Mouse (Mus musculus) midbrain, postnatal 0 days (tissue): ENCODE results near the gene Kat7. TPM values are rescaled to one million over a fixed set of nuclear protein-coding genes. Genes with fewer than 3 reads are reported as not detected.
A peak's percentile ranks its signal among the peaks of the same experiment; 100 is the strongest.

Experiments used
- ATAC-seq: fragments of 200-750 bp; cut with Nextera tagmentation; 2 replicates; pipeline ENCODE4 v1.8.0; 2017; ENCODE audit warnings: moderate number of reproducible peaks, mild to moderate bottlenecking, moderate TSS enrichment, moderate library complexity; ENCODE audit not compliant: low FRiP score
- DNase-seq: peaks from one replicate; pipeline ENCODE4 v3.0.0-alpha.2; 2015; ENCODE audit warnings: low spot score
- H3K27ac ChIP-seq: fragments of 300-500 bp; sonication (generic); 2 replicates; pipeline ENCODE4 v1.5.1; 2014; ENCODE audit warnings: low read depth, mild to moderate bottlenecking, low read length, mixed read lengths
- H3K27me3 ChIP-seq: fragments of 300-500 bp; sonication (generic); 2 replicates; pipeline ENCODE4 v1.6.1; 2014; ENCODE audit warnings: low read length, control low read depth, mixed read lengths; ENCODE audit not compliant: insufficient read depth
- H3K36me3 ChIP-seq: fragments of 300-500 bp; sonication (generic); 2 replicates; pipeline ENCODE4 v1.6.1; 2014; ENCODE audit warnings: low read length, control low read depth, mixed read lengths; ENCODE audit not compliant: insufficient read depth
- H3K4me1 ChIP-seq: fragments of 300-500 bp; sonication (generic); 2 replicates; pipeline ENCODE4 v1.6.1; 2014; ENCODE audit warnings: mild to moderate bottlenecking, control low read depth, antibody characterized with exemption, low read length, mixed read lengths; ENCODE audit not compliant: insufficient read depth
- H3K4me2 ChIP-seq: fragments of 300-500 bp; sonication (generic); 2 replicates; pipeline ENCODE4 v1.6.1; 2014; ENCODE audit warnings: low read depth, mild to moderate bottlenecking, low read length, mixed read lengths; ENCODE audit not compliant: poor library complexity, severe bottlenecking
- H3K4me3 ChIP-seq: fragments of 300-500 bp; sonication (generic); 2 replicates; pipeline ENCODE4 v1.5.1; 2014; ENCODE audit warnings: low read depth, mild to moderate bottlenecking, low read length, moderate library complexity
- H3K9ac ChIP-seq: fragments of 300-500 bp; sonication (generic); replicated peaks from 2 replicates; pipeline ENCODE4 v1.6.1; 2014; ENCODE audit warnings: mild to moderate bottlenecking, low read length, moderate library complexity, mixed read lengths; ENCODE audit not compliant: poor library complexity, severe bottlenecking
- H3K9me3 ChIP-seq: fragments of 300-500 bp; sonication (generic); 2 replicates; pipeline ENCODE4 v1.6.1; 2016; ENCODE audit warnings: low read length, control low read depth
- CTCF ChIP-seq: IDR thresholded peaks from 2 replicates; pipeline ENCODE4 v1.5.1; 2016; ENCODE audit warnings: antibody characterized with exemption, mild to moderate bottlenecking
- WGBS: fragments of 180-500 bp; shearing (Covaris S2); extraction: QIAGEN DNeasy Blood & Tissue Kit; methylation state at CpG from one replicate; pipeline ENCODE4 v1.1.7; 2014; 5-methylcytosine and 5-hydroxymethylcytosine counted together
- polyA plus RNA-seq: library from polyadenylated mRNA; unstranded; fragments of >200 nt; fragmentation: Nextera tagmentation; extraction: Ambion mirVana; gene quantifications from 2 replicates; pipeline ENCODE4 v1.2.1, GENCODE M21; 2015
- total RNA-seq: library from RNA; depleted of rRNA; stranded (reverse); fragments of >200 nt; gene quantifications from 2 replicates; pipeline ENCODE4 v1.2.3, GENCODE M21; 2014

Kat7 gene
- total and polyA plus RNA-seq, 2 experiments from 2014 or later = 72.5 to 72.7 TPM

DNA sequence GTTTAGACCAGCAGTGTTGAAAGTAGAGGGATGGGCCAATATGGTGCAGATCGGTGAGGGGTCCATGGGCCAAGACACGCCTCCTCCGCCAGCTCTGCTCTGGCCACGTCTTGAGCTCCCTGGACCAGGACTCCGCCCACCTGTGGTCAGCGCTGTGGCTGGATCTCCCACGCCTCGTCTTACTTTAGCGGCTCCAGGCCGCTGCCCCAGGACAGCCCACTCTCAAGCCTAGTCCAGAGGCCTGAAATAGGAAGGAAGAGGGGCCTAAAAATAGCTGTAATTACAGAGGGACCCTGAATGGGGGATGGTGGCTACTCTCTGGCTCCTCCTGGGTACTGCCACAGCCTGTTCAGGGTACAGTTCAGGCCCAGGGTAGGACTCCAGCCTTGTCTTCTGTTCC, 59.9 kb downstream of the Kat7 start:
- no peaks in the 10 kb centered on the region for H3K9me3 ChIP-seq
- no peak overlapping the region for H3K4me2 ChIP-seq
- DNase-seq = no peak
- no peak overlapping the region for H3K9ac ChIP-seq
- 0 out of 2 replicates have a peak, but pooled peaks cover 4% of the 10 kb centered on the region for H3K4me1 ChIP-seq
- no peak overlapping the region for H3K27ac ChIP-seq
- no peak overlapping the region for H3K4me3 ChIP-seq
- 54% methylated on average over 10 of the region's 10 CpGs for WGBS
- no peak for ATAC-seq
- peaks cover 4% of the 10 kb centered on the region; the same call in 1 of the 2 replicates for H3K27me3 ChIP-seq
- no peak for TF ChIP-seq CTCF
- H3K36me3 ChIP-seq = no peaks in the 10 kb centered on the region

DNA sequence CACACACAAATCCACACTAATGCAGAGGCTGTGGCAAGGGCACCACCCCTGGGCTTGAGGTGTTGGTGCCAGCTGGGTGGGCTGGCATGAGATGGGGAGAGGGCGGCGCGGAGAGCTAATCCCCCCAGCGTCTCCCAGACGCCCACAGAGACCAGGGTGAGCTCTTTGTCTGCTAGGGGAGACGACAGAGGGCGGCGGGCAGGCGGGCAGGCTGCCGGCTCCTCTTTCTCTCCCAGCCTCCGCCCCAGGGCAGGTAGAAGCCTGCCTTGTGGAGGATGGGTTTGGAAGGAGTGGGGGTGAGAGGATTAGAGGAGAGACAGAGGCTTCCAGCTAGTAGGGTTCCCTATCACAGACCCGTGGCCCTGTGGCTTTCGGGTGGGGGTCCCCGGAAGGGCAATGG, 63.0 kb downstream of the Kat7 start:
- no peak for DNase-seq
- no peaks in the 10 kb centered on the region for H3K36me3 ChIP-seq
- H3K9me3 ChIP-seq = no peaks in the 10 kb centered on the region
- TF ChIP-seq CTCF = no peak
- no peak overlapping the region for H3K27ac ChIP-seq
- no peak overlapping the region for H3K4me3 ChIP-seq
- H3K4me1 ChIP-seq = 0 out of 2 replicates have a peak, but pooled peaks cover 4% of the 10 kb centered on the region
- WGBS = 27% methylated on average over 14 of the region's 14 CpGs
- H3K4me2 ChIP-seq = no peak overlapping the region
- ATAC-seq = no peak
- no peak overlapping the region for H3K9ac ChIP-seq
- H3K27me3 ChIP-seq = peaks cover 4% of the 10 kb centered on the region; the same call in 1 of the 2 replicates

DNA sequence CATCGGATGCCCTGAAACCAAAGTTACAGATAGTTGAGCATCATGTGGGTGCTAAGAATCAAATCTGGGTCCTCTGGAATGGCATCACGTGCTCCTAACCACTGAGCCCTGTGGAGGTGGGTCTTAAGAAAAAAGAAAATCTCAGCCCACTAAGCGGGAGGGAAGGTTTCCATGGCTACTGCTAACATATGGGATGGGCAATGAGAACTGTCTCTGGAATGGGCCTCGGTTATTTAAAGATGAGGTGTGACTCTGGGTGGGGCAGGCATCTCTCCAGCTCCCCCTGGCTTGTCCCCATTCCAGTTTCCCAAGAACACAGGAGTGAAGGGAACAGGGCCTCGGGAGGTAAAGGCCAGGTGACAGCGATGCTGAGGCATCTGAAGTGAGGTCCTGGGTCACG, 64.6 kb downstream of the Kat7 start:
- WGBS = 73% methylated on average over 7 of the region's 7 CpGs
- Histone ChIP-seq H3K4me2 (no peak overlapping the region), H3K9ac (no peak overlapping the region), H3K4me3 (no peak overlapping the region), H3K9me3 (no peaks in the 10 kb centered on the region), H3K27ac (no peak overlapping the region), H3K4me1 (0 out of 2 replicates have a peak, but pooled peaks cover 4% of the 10 kb centered on the region), H3K36me3 (no peaks in the 10 kb centered on the region), H3K27me3 (peaks cover 4% of the 10 kb centered on the region; the same call in 1 of the 2 replicates)
- TF ChIP-seq CTCF = no peak
- DNase-seq = no peak
- no peak for ATAC-seq

DNA sequence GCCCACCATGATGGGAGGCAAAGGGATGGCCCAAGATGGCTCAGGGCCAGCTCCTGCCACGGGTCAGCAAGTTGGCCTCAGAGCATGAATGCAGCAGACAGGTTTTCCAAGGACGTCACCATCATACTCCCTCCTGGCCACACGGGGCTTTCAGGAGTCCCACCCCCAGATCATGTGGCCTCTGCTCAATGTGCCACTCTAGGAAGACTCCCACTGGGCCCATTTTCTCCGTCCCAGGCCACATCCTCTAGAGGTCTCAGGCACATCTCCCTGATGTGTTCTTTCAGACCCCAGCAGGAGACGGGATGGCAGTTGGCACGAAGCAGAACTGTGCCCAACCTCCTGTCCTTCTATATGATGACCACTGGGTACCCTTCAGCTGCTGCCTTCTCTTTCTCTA, 67.4 kb downstream of the Kat7 start:
- Histone ChIP-seq H3K9ac (no peak overlapping the region), H3K27ac (no peak overlapping the region), H3K4me2 (no peak overlapping the region), H3K9me3 (no peaks in the 10 kb centered on the region), H3K4me1 (0 out of 2 replicates have a peak, but pooled peaks cover 4% of the 10 kb centered on the region), H3K27me3 (no peaks in the 10 kb centered on the region), H3K4me3 (no peak overlapping the region), H3K36me3 (no peaks in the 10 kb centered on the region)
- no peak for ATAC-seq
- 56% methylated on average over 6 of the region's 6 CpGs for WGBS
- DNase-seq = no peak
- no peak for TF ChIP-seq CTCF

DNA sequence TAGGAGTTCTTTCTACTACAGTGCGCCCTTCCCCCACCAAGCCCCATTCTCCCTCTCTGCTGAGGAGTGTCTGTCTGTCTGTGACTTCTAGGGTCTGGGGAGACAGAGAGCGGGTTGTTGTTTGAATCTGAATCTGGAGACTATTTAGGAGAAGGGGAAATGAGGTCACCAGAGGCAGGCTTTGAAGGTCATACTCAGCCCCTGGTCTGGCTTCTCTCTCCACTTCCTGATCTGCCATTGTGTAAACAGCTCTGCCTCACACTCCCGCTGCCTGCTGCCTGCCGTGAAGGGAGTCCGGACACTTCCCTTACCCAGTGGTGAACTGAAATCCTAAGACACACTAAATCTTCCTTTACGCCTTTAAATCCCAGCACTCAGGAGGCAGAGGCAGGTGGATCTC, 71.6 kb downstream of the Kat7 start:
- DNase-seq (no peak), ATAC-seq (no peak)
- Histone ChIP-seq H3K9ac (no peak overlapping the region), H3K27ac (no peak overlapping the region), H3K4me2 (no peak overlapping the region), H3K4me3 (no peak overlapping the region), H3K9me3 (no peaks in the 10 kb centered on the region), H3K4me1 (no peaks in the 10 kb centered on the region), H3K27me3 (no peaks in the 10 kb centered on the region), H3K36me3 (no peaks in the 10 kb centered on the region)
- no peak for TF ChIP-seq CTCF
- WGBS = 79% methylated on average over 6 of the region's 6 CpGs

DNA sequence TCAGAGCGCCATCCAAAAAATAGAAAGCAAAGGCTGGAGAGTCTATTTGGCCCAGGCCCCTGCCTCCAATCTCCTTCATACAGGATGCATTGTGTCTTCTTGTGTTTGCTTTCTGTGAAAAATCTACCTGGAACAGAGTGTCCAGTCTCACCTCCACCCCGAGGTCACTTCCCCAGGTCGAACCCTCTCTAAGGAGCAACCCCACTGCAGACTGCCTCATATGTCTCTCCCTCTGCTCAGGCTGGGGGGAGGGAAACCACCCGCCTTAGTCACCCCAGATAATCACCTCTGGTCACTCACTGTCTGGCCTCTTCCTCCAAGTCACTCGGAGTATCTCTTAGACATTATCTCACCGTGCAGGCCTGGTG, 77.7 kb downstream of the Kat7 start:
- Histone ChIP-seq H3K9ac (no peak overlapping the region), H3K4me3 (no peak overlapping the region), H3K27me3 (0 out of 2 replicates have a peak, but pooled peaks cover 4% of the 10 kb centered on the region), H3K36me3 (no peaks in the 10 kb centered on the region), H3K27ac (no peak overlapping the region), H3K4me2 (peak overlapping the region; percentile 42; the same call in 1 of the 2 replicates), H3K9me3 (no peaks in the 10 kb centered on the region), H3K4me1 (no peaks in the 10 kb centered on the region)
- 47% methylated on average over 6 of the region's 6 CpGs for whole genome bisulfite sequencing
- no peak for DNase-seq
- ATAC-seq = 0 out of 2 replicates have a peak, but pooled peaks have one; percentile 16
- no peak for TF ChIP-seq CTCF
